Mouse (Mus musculus): ENCODE data around the gene Phf5a.

The Phf5a gene

GRCm38 (mm10) chr15:81848301-81848700, 23.4 kb downstream of the Phf5a start:
- DNase-seq (ENCODE audit: low spot score), result peak; percentile 53

GRCm38 (mm10) chr15:81847861-81848260, 23.9 kb downstream of the Phf5a start:
- DNase-seq (ENCODE audit: low spot score), result no peak

- DNase-seq (ENCODE audit: low spot score), result no peak
Measured at GRCm38 (mm10) chr15:81847161-81847560, 24.6 kb downstream of the Phf5a start.

- DNase-seq (ENCODE audit: low spot score), result no peak
Measured at GRCm38 (mm10) chr15:81846755-81847154, 25.0 kb downstream of the Phf5a start.

- DNase-seq (ENCODE audit: low spot score), result peak; percentile 60
Measured at GRCm38 (mm10) chr15:81845724-81846123, 26.0 kb downstream of the Phf5a start.

GRCm38 (mm10) chr15:81845033-81845625, 26.6 kb downstream of the Phf5a start:
- no peak for DNase-seq (ENCODE audit: low spot score)

- DNase-seq (ENCODE audit: low spot score), result no peak
Measured at GRCm38 (mm10) chr15:81842275-81842674, 29.4 kb downstream of the Phf5a start.

GRCm38 (mm10) chr15:81840306-81840705, 31.4 kb downstream of the Phf5a start:
- DNase-seq (ENCODE audit: low spot score), result no peak

GRCm38 (mm10) chr15:81839634-81840033, 32.1 kb downstream of the Phf5a start:
- DNase-seq (ENCODE audit: low spot score), result peak; percentile 81

- no peak for DNase-seq (ENCODE audit: low spot score)
Measured at GRCm38 (mm10) chr15:81838554-81839235, 33.0 kb downstream of the Phf5a start.

- no peak for DNase-seq (ENCODE audit: low spot score)
Measured at GRCm38 (mm10) chr15:81836966-81837920, 34.5 kb downstream of the Phf5a start.

GRCm38 (mm10) chr15:81836124-81836821, 35.4 kb downstream of the Phf5a start:
- peak; percentile 86 for DNase-seq (ENCODE audit: low spot score)

GRCm38 (mm10) chr15:81835007-81835880, 36.5 kb downstream of the Phf5a start:
- no peak for DNase-seq (ENCODE audit: low spot score)

GRCm38 (mm10) chr15:81834171-81834841, 37.4 kb downstream of the Phf5a start:
- DNase-seq (ENCODE audit: low spot score), result no peak

- no peak for DNase-seq (ENCODE audit: low spot score)
Measured at GRCm38 (mm10) chr15:81833481-81833880, 38.2 kb downstream of the Phf5a start.

GRCm38 (mm10) chr15:81832219-81832618, 39.5 kb downstream of the Phf5a start:
- DNase-seq (ENCODE audit: low spot score), result no peak

GRCm38 (mm10) chr15:81831136-81831825, 40.4 kb downstream of the Phf5a start:
- peak; percentile 93 for DNase-seq (ENCODE audit: low spot score)

- DNase-seq (ENCODE audit: low spot score), result no peak
Measured at GRCm38 (mm10) chr15:81830530-81830929, 41.2 kb downstream of the Phf5a start.

- DNase-seq (ENCODE audit: low spot score), result no peak
Measured at GRCm38 (mm10) chr15:81829208-81829580, 42.5 kb downstream of the Phf5a start.

All from urinary bladder, postnatal 14 days (tissue).